Mouse (Mus musculus) hindbrain, embryonic 10.5 days (tissue): Measurements from ENCODE around the gene Zbtb8a. TPM values are rescaled to one million over a fixed set of nuclear protein-coding genes. Genes with fewer than 3 reads are reported as not detected.

Source experiments
- DNase-seq: peaks from one replicate; pipeline ENCODE4 v3.0.0-alpha.2; 2017; ENCODE audit warnings: low spot score
- H3K27ac ChIP-seq: fragments of 300-500 bp; sonication (generic); 2 replicates; pipeline ENCODE4 v1.5.1; 2016; ENCODE audit warnings: mild to moderate bottlenecking, moderate library complexity
- H3K27me3 ChIP-seq: fragments of 300-500 bp; sonication (generic); 2 replicates; pipeline ENCODE4 v1.6.1; 2016; ENCODE audit warnings: mild to moderate bottlenecking; ENCODE audit not compliant: poor library complexity, insufficient read depth, severe bottlenecking
- H3K36me3 ChIP-seq: fragments of 300-500 bp; sonication (generic); 2 replicates; pipeline ENCODE4 v1.6.1; 2016; ENCODE audit warnings: mild to moderate bottlenecking, moderate library complexity
- H3K4me1 ChIP-seq: fragments of 300-500 bp; sonication (generic); replicated peaks from 2 replicates; pipeline ENCODE4 v1.6.1; 2016; ENCODE audit warnings: mild to moderate bottlenecking
- H3K4me3 ChIP-seq: fragments of 300-500 bp; sonication (generic); 2 replicates; pipeline ENCODE4 v1.5.1; 2016; ENCODE audit warnings: mild to moderate bottlenecking, moderate library complexity
- H3K9me3 ChIP-seq: fragments of 300-500 bp; sonication (generic); 2 replicates; pipeline ENCODE4 v1.6.1; 2016; ENCODE audit warnings: mild to moderate bottlenecking, moderate library complexity
- WGBS: fragments of 180-500 bp; shearing (Covaris S2); methylation state at CpG from one replicate; pipeline ENCODE4 v1.1.7; 2016; 5-methylcytosine and 5-hydroxymethylcytosine counted together
- polyA plus RNA-seq: library from polyadenylated mRNA; unstranded; fragments of >200 nt; fragmentation: Nextera tagmentation; extraction: Ambion mirVana; gene quantifications from 2 replicates; pipeline ENCODE4 v1.2.1, GENCODE M21; 2016

The Zbtb8a gene
- polyA plus RNA-seq, 1 experiment from 2014 or later, result 11.8 TPM

- WGBS, result 92% methylated on average over 3 of the region's 3 CpGs
- H3K36me3 ChIP-seq, result peaks cover 100% of the 10 kb centered on the region
Observed at GRCm38 (mm10) chr4:129313886-129314285, 64.0 kb downstream of the Zbtb8a start.

DNA sequence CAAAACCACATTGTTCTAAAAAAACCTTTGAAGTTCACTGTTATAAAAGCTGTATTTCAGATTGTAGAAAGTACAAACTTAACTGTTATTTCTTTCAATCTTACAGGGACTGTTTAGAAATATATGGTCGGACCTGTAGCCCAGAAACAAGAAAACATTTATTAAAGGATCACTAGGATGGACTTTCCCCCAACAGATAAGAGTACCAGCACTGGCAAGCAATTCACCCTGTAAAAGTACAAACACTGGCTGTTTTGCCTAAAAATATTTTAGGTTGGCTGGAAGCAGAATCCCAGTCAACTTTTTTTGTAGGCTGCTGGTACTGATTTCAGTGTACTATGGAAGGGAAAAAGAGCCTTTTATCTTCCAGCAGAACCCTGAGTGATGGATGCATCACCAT is 70.0 kb downstream of the Zbtb8a start:
- Histone ChIP-seq H3K27ac (no peak overlapping the region), H3K4me3 (no peak overlapping the region), H3K36me3 (peaks cover 82% of the 10 kb centered on the region), H3K9me3 (no peaks in the 10 kb centered on the region), H3K27me3 (no peaks in the 10 kb centered on the region), H3K4me1 (0 out of 2 replicates have a peak, but pooled peaks cover 3% of the 10 kb centered on the region)
- WGBS, result 95% methylated on average over 1 of the region's 1 CpGs
- DNase-seq, result no peak

More at GRCm38 (mm10) chr4:129313886-129314285, 64.0 kb downstream of the Zbtb8a start:
- no peaks in the 10 kb centered on the region for H3K4me1 ChIP-seq
- H3K9me3 ChIP-seq, result no peaks in the 10 kb centered on the region
- H3K27ac ChIP-seq, result no peak overlapping the region
- H3K4me3 ChIP-seq, result no peak overlapping the region
- no peak for DNase-seq
- H3K27me3 ChIP-seq, result no peaks in the 10 kb centered on the region

DNA sequence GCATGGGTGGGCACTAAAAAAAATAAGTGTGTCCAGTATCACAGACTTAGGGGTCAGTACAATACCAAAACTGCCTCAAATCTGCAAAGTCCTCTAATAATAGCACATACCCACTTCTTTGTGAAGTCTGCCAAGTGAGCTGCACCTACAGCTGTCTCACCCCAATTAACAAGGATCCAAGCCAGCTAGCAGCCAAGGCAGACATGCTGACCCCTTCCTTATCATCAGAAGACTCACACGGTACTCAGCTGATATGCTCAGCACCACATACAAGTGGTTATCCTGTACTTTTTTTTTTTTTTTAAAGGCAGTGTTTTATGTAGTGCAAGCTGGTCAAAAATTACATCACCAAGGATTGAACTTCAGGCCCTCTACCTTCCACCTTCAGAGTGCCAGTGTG is 73.6 kb downstream of the Zbtb8a start:
- H3K27ac ChIP-seq, result no peak overlapping the region
- H3K4me3 ChIP-seq, result no peak overlapping the region
- peaks cover 46% of the 10 kb centered on the region for H3K36me3 ChIP-seq
- H3K27me3 ChIP-seq, result no peaks in the 10 kb centered on the region
- 0 out of 2 replicates have a peak, but pooled peaks cover 8% of the 10 kb centered on the region for H3K9me3 ChIP-seq
- 83% methylated on average over 1 of the region's 1 CpGs for WGBS
- peaks cover 6% of the 10 kb centered on the region for H3K4me1 ChIP-seq
- no peak for DNase-seq

DNA sequence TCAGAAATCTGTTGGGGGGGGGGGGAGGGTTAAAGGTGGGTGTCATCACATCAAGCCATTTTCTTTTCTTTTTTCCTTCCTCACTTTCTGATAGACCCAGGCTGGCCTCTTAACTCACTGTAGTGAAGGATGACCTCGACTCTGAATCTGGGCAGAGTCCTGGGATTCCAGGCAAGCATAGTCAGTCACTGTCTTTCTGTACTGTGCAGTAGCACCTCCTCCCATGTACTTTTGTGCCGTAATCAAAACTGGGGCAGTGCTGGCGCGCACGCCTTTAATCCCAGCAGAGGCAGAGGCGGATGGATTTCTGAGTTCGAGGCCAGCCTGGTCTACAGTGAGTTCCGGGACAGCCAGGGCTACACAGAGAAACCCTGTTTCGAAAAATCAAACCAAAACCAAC is 74.1 kb downstream of the Zbtb8a start:
- Histone ChIP-seq H3K27me3 (no peaks in the 10 kb centered on the region), H3K4me3 (no peak overlapping the region), H3K4me1 (peaks cover 11% of the 10 kb centered on the region), H3K27ac (no peak overlapping the region), H3K9me3 (0 out of 2 replicates have a peak, but pooled peaks cover 8% of the 10 kb centered on the region), H3K36me3 (peaks cover 41% of the 10 kb centered on the region)
- 87% methylated on average over 9 of the region's 9 CpGs for WGBS
- no peak for DNase-seq

Other genes starting within 250 kb of the Zbtb8a start
- gene Fndc5, start 241.1 kb downstream of the Zbtb8a start, polyA plus RNA-seq, result 0.72 and 1.8 TPM in 2 replicates
- gene S100pbp, start 188.4 kb downstream of the Zbtb8a start, polyA plus RNA-seq, result 21.5 and 26.3 TPM in 2 replicates
- gene Yars, start 188.4 kb downstream of the Zbtb8a start, polyA plus RNA-seq, result 104 and 109 TPM in 2 replicates
- 3.0 and 3.7 TPM in 2 replicates for gene C77080, start 116.7 kb downstream of the Zbtb8a start, polyA plus RNA-seq
- gene Sync, start 90.5 kb downstream of the Zbtb8a start, polyA plus RNA-seq, result 0.37 and 0.63 TPM in 2 replicates
- 470 and 520 TPM in 2 replicates for gene Rbbp4, start 42.7 kb downstream of the Zbtb8a start, polyA plus RNA-seq
- 45.4 and 54.7 TPM in 2 replicates for gene Zbtb8os, start 42.4 kb downstream of the Zbtb8a start, polyA plus RNA-seq
- 1.8 and 2.1 TPM in 2 replicates for gene Zbtb8b, start 62.7 kb upstream of the Zbtb8a start, polyA plus RNA-seq
- 22.2 and 24.8 TPM in 2 replicates for gene Bsdc1, start 83.5 kb upstream of the Zbtb8a start, polyA plus RNA-seq
- gene Tssk3, start 112.9 kb upstream of the Zbtb8a start, polyA plus RNA-seq, result not detected in 2 replicates
- gene Fam229a, start 113.1 kb upstream of the Zbtb8a start, polyA plus RNA-seq, result 0.41 TPM in 1 of 2 replicates, not detected in the other
- 1,645 and 2,027 TPM in 2 replicates for gene Marcksl1, start 135.5 kb upstream of the Zbtb8a start, polyA plus RNA-seq
- 241 and 286 TPM in 2 replicates for gene Hdac1, start 164.6 kb upstream of the Zbtb8a start, polyA plus RNA-seq
- gene Lck, start 195.5 kb upstream of the Zbtb8a start, polyA plus RNA-seq, result 6.5 and 6.6 TPM in 2 replicates
- 0.46 and 1.0 TPM in 2 replicates for gene Fam167b, start 200.4 kb upstream of the Zbtb8a start, polyA plus RNA-seq
- gene Eif3i, start 222.5 kb upstream of the Zbtb8a start, polyA plus RNA-seq, result 268 and 293 TPM in 2 replicates
- gene Tmem234, start 222.6 kb upstream of the Zbtb8a start, polyA plus RNA-seq, result 226 and 229 TPM in 2 replicates
- gene Dcdc2b, start 236.1 kb upstream of the Zbtb8a start, polyA plus RNA-seq, result 0.90 and 1.3 TPM in 2 replicates
- gene Iqcc, start 241.0 kb upstream of the Zbtb8a start, polyA plus RNA-seq, result 27.7 and 29.1 TPM in 2 replicates
- 53.2 and 75.0 TPM in 2 replicates for gene Ccdc28b, start 245.8 kb upstream of the Zbtb8a start, polyA plus RNA-seq